Mouse (Mus musculus) embryonic facial prominence, embryonic 11.5 days (tissue): ENCODE results near the gene Endou. TPM values are rescaled to one million over a fixed set of nuclear protein-coding genes. Genes with fewer than 3 reads are reported as not detected.

Experiments
- ATAC-seq: fragments of 200-750 bp; cut with Nextera tagmentation; replicated peaks from 2 replicates; pipeline ENCODE4 v1.8.0; 2017; ENCODE audit warnings: low read depth; ENCODE audit not compliant: insufficient number of reproducible peaks, low FRiP score, low TSS enrichment
- DNase-seq: peaks from one replicate; pipeline ENCODE4 v3.0.0-alpha.2; 2015; ENCODE audit warnings: low spot score
- H3K27ac ChIP-seq: fragments of 300-500 bp; sonication (generic); replicated peaks from 2 replicates; pipeline ENCODE4 v1.5.1; 2014; ENCODE audit warnings: mild to moderate bottlenecking, low read depth, low read length, control low read depth
- H3K27me3 ChIP-seq: fragments of 300-500 bp; sonication (generic); 2 replicates; pipeline ENCODE4 v1.6.1; 2014; ENCODE audit warnings: mild to moderate bottlenecking, low read length, moderate library complexity, mixed read lengths; ENCODE audit not compliant: control insufficient read depth, insufficient read depth
- H3K36me3 ChIP-seq: fragments of 300-500 bp; sonication (generic); replicated peaks from 2 replicates; pipeline ENCODE4 v1.6.1; 2014; ENCODE audit warnings: low read depth, mild to moderate bottlenecking, low read length, moderate library complexity, mixed read lengths; ENCODE audit not compliant: control insufficient read depth, insufficient read depth
- H3K4me1 ChIP-seq: fragments of 300-500 bp; sonication (generic); 2 replicates; pipeline ENCODE4 v1.6.1; 2014; ENCODE audit warnings: low read length, mixed read lengths; ENCODE audit not compliant: control insufficient read depth, insufficient read depth
- H3K4me2 ChIP-seq: fragments of 300-500 bp; sonication (generic); 2 replicates; pipeline ENCODE4 v1.6.1; 2014; ENCODE audit warnings: low read depth, mild to moderate bottlenecking, control low read depth, low read length, moderate library complexity
- H3K4me3 ChIP-seq: fragments of 300-500 bp; sonication (generic); 2 replicates; pipeline ENCODE4 v1.5.1; 2014; ENCODE audit warnings: low read depth, low read length, control low read depth
- H3K9ac ChIP-seq: fragments of 300-500 bp; sonication (generic); replicated peaks from 2 replicates; pipeline ENCODE4 v1.6.1; 2014; ENCODE audit warnings: mild to moderate bottlenecking, control low read depth, low read length
- H3K9me3 ChIP-seq: fragments of 300-500 bp; sonication (generic); replicated peaks from 2 replicates; pipeline ENCODE4 v1.6.1; 2016; ENCODE audit warnings: mild to moderate bottlenecking, low read length, inconsistent platforms, mixed read lengths; ENCODE audit not compliant: control insufficient read depth
- WGBS: fragments of 180-500 bp; shearing (Covaris S2); extraction: QIAGEN DNeasy Blood & Tissue Kit; methylation state at CpG from one replicate; pipeline ENCODE4 v1.1.7; 2014; 5-methylcytosine and 5-hydroxymethylcytosine counted together
- polyA plus RNA-seq: library from polyadenylated mRNA; unstranded; fragments of >200 nt; fragmentation: Nextera tagmentation; extraction: Ambion mirVana; gene quantifications from 2 replicates; pipeline ENCODE4 v1.2.1, GENCODE M21; 2014

The Endou gene
- polyA plus RNA-seq, 1 experiment from 2014 or later = not detected

DNA sequence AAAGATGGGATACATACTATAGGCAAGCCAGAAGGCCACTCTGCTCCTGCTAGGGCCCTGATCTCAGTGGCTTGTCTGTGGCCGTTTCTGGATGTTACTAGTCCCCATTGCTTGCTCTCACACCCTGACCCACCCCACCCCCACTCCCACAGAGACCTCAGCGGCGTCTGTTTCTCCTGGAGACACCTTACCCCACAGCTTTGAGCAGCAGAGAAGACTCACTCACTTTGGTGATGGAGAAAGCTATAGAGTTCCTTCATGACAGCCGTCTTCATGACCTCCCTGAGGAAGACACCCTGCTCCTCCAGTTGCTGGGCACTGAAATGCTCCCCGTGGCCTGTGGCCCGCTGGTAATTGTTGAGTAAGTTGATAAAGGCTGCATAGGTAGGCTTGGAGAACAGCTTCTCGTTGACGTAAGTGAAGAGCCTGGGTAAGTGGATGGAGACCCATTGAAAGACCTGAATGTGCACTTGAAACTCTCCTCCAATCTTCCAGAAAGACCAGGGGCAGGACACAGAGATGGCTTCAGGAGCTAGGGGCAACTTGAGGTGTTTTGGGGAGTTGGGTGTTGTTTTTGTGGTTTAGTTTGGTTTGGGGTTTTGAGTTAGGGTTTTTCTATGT lies 12.5 kb downstream of the Endou start:
- no peak for DNase-seq
- no peak overlapping the region for H3K4me3 ChIP-seq
- WGBS = 81% methylated on average over 8 of the region's 8 CpGs
- H3K27ac ChIP-seq = no peak overlapping the region
- H3K9ac ChIP-seq = no peak overlapping the region
- H3K4me2 ChIP-seq = no peak overlapping the region
- H3K36me3 ChIP-seq = no peaks in the 10 kb centered on the region
- ATAC-seq = no peak
- no peaks in the 10 kb centered on the region for H3K4me1 ChIP-seq
- no peaks in the 10 kb centered on the region for H3K27me3 ChIP-seq
- no peaks in the 10 kb centered on the region for H3K9me3 ChIP-seq

DNA sequence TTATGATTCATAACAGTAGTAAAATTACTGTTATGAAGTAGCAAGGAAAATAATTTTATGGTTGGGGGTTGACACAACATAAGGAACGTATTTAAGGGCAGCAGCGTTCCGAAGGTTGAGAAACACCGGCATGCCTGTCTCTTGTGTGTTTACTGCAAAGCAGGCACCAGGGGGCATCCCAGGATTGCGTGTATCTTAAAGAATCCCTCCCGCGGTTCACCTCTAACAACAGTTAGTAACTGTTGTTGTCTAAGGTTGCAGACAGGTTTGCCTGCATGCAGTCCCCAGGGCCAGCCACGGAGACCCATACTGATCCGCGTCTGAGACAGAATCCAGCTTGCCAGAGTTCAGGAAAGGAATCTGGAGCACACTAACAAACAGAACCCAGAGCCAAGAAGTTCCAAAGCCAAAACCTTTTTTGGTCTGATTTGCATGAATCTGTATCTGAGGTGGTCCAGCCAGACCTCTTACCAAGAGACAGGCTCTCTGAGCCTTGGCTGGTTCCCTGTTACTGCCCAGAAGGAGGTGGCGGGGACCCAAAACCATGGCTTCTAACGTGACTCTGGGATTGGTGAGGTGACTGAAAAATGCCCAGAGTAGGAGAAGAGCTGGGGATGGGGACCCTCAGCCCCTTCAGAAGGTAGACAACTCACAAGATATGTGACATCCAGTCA lies 13.1 kb downstream of the Endou start:
- no peak overlapping the region; the same call in 1 of the 2 replicates for H3K9ac ChIP-seq

DNA sequence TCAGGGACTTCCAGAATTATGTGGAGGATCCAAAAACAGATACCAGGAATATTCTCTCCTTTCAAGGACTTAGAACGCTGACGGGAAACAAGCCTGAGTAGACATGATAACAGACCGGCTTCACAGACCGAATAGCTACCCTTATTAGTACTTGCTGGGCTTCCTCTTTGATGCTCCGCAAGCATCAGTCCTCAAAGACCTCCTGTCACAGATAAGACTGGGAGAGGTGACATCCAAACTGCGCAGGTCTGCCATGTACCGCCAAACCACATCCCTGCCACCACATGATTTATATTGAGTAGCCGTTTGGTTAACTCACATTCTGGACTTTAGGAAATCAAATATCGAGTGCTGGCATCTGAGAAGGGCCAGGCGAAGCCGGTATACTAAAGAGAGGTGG lies 14.4 kb downstream of the Endou start:
- H3K9me3 ChIP-seq = no peaks in the 10 kb centered on the region
- no peak overlapping the region for H3K4me2 ChIP-seq
- H3K4me1 ChIP-seq = no peaks in the 10 kb centered on the region
- ATAC-seq (no peak), DNase-seq (no peak)
- H3K4me3 ChIP-seq = no peak overlapping the region
- H3K9ac ChIP-seq = no peak overlapping the region
- H3K36me3 ChIP-seq = no peaks in the 10 kb centered on the region
- no peaks in the 10 kb centered on the region for H3K27me3 ChIP-seq
- 96% methylated on average over 11 of the region's 11 CpGs for WGBS
- H3K27ac ChIP-seq = no peak overlapping the region

More for the DNA sequence above, 13.1 kb downstream of the Endou start:
- DNase-seq = peak; percentile 84
- Histone ChIP-seq H3K9me3 (no peaks in the 10 kb centered on the region), H3K27me3 (no peaks in the 10 kb centered on the region), H3K36me3 (no peaks in the 10 kb centered on the region), H3K4me1 (no peaks in the 10 kb centered on the region), H3K4me2 (no peak overlapping the region), H3K4me3 (no peak overlapping the region), H3K27ac (no peak overlapping the region)
- no peak for ATAC-seq
- 24% methylated on average over 12 of the region's 12 CpGs for WGBS

DNA sequence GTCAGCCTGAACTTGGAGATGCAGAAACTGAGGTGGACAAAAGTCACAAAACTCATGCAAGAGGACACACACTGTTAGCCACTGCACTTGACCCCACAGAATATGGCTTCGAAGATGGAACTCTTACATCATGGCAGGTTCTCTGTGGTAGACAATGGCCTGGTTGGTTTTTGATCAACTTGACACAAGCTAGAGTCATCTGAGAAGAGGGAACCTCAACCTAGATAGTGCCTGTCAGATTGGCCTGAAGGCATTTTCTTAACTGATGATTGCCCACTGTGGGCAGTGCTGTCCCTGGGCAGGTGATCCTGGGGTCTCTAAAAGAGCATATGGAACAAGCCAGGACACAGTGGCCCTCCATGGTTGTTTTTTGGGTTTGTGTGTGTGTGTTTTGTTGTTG lies 15.4 kb downstream of the Endou start:
- no peaks in the 10 kb centered on the region for H3K4me1 ChIP-seq
- no peaks in the 10 kb centered on the region for H3K36me3 ChIP-seq
- no peaks in the 10 kb centered on the region for H3K9me3 ChIP-seq
- DNase-seq = no peak
- ATAC-seq = no peak
- no peaks in the 10 kb centered on the region for H3K27me3 ChIP-seq
- no peak overlapping the region for H3K9ac ChIP-seq
- WGBS = 94% methylated on average over 1 of the region's 1 CpGs
- H3K4me3 ChIP-seq = no peak overlapping the region
- no peak overlapping the region for H3K27ac ChIP-seq
- no peak overlapping the region for H3K4me2 ChIP-seq

DNA sequence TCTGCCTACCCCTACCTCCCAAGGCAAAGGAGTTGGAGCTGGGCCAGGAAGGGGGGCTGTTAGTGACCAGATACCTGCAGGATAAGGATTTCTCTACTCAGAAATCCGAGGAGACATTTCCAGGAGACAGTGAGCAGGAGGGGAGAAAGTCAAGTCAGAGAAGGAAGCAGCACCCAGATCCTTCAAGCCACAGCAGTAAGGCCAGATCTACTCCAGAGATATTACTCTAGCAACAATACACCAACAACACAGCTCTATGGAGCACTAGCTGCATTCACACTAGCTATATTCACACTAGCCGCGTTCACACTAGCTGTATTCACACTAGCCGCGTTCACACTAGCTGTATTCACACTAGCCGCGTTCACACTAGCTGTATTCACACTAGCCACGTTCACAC lies 16.1 kb downstream of the Endou start:
- H3K9ac ChIP-seq = no peak overlapping the region
- no peaks in the 10 kb centered on the region for H3K9me3 ChIP-seq
- ATAC-seq (no peak), DNase-seq (no peak)
- H3K4me3 ChIP-seq = no peak overlapping the region
- no peaks in the 10 kb centered on the region for H3K27me3 ChIP-seq
- H3K36me3 ChIP-seq = no peaks in the 10 kb centered on the region
- H3K4me2 ChIP-seq = no peak overlapping the region
- H3K27ac ChIP-seq = no peak overlapping the region
- 91% methylated on average over 8 of the region's 8 CpGs for WGBS
- H3K4me1 ChIP-seq = no peaks in the 10 kb centered on the region

DNA sequence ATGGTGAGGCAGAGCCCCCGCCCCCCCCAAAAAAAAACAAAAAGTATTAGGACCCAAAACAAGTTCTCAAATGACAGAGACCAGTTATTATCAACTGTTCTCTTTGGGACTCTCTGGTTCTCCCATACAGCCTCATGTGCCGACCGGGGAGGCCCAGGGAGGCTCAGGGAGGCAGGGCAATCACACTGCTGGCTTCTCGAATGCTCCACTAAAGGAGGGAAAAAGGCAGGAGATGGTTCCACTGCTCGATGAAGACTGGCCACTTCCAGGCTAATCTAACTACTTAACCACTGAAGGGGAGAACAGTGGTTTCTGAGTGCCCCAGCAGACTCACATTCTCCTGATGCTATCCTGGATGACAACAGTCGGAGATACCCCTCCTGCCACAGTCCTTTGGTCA lies 18.6 kb downstream of the Endou start:
- no peak overlapping the region for H3K4me2 ChIP-seq
- DNase-seq (no peak), ATAC-seq (no peak)
- no peaks in the 10 kb centered on the region for H3K4me1 ChIP-seq
- no peaks in the 10 kb centered on the region for H3K36me3 ChIP-seq
- no peaks in the 10 kb centered on the region for H3K9me3 ChIP-seq
- H3K9ac ChIP-seq = no peak overlapping the region
- no peak overlapping the region for H3K27ac ChIP-seq
- no peak overlapping the region for H3K4me3 ChIP-seq
- H3K27me3 ChIP-seq = no peaks in the 10 kb centered on the region
- 60% methylated on average over 6 of the region's 6 CpGs for WGBS

DNA sequence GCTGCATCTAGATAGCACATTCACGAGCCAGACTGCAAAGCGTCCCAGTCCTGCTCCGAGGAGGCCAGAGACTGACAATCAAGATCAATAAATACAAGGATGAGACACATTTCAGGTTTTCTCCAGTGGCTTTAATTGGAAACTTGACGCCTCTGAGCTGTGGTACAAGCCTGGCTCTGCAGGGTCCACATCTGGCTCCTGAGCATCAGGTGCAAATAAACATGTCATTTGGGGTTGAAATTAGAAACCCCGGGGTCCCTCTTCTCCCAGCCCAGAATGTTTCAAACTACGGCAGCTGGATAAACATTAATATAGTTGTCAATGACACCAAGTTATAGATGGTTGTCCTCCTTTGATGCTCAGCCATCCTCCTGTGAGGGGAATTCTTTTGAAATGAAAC lies 20.2 kb downstream of the Endou start:
- 51% methylated on average over 6 of the region's 6 CpGs for WGBS
- Histone ChIP-seq H3K4me2 (no peak overlapping the region), H3K4me3 (no peak overlapping the region), H3K36me3 (no peaks in the 10 kb centered on the region), H3K4me1 (no peaks in the 10 kb centered on the region), H3K9ac (no peak overlapping the region), H3K9me3 (no peaks in the 10 kb centered on the region), H3K27me3 (no peaks in the 10 kb centered on the region), H3K27ac (no peak overlapping the region)
- no peak for ATAC-seq
- DNase-seq = peak; percentile 22

DNA sequence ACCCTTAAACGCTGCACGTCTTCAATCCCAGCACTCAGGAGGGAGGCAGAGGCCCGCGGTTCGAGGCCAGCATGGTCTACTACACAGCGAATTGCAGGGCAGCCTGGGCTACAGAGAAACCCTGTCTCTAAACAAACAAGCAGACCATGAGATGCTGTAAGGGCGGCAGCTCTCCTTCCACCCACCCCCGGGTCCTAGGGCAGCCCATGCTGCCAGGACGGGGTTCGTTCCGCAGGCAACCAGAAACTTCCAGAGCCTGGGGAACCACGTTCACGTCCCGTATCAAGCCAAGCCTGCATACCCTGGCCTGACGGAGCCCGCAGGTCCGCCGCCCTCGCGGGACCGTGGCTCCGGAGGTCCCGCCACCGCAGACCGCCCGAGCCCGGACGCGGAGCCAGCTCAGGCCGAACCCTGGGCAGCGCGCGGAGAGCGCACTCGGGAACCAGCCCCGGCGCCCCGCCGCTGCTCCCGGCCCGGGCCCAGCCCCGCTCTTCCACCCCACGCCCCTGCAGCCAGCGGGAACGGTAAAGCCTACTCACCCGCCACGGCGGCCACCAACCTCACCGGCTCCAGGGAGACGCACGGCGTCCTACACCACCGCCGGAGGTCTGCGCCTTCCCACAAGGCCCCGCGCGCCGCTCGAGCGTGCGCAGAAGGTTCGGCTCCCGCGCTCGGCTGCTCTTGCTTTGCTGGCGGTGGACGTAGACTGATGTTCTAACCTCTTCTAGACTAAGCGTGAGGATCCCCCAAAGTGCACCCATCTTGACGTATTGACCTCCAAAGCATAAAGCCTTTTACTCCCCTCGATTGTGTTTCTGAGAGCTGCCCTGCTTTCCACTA lies 25.7 kb downstream of the Endou start, which contains the start of gene Rpap3:
Gene Rpap3 (minus strand): TSS at position 615 of the 840 bp plus-strand sequence.
- under 1% methylated on average over 68 of the region's 71 CpGs for WGBS
- 0 out of 2 replicates have a peak, but pooled peaks cover 2% of the 10 kb centered on the region for H3K36me3 ChIP-seq
- peak within 1 kb of the TSS; percentile 97 for H3K9ac ChIP-seq
- peak within 1 kb of the TSS; percentile 41; the same call in 1 of the 2 replicates for H3K27ac ChIP-seq
- no peaks in the 10 kb centered on the region for H3K4me1 ChIP-seq
- DNase-seq (peak; percentile 89), ATAC-seq (peak; percentile 89)
- peak within 1 kb of the TSS; percentile 53 for H3K4me2 ChIP-seq
- no peaks in the 10 kb centered on the region for H3K27me3 ChIP-seq
- no peaks in the 10 kb centered on the region for H3K9me3 ChIP-seq
- H3K4me3 ChIP-seq = peak within 1 kb of the TSS; percentile 97
